Mouse (Mus musculus): Measurements from ENCODE around the gene Cdyl. TPM values are rescaled to one million over a fixed set of nuclear protein-coding genes. Genes with fewer than 3 reads are reported as not detected.
A peak's percentile ranks its signal among the peaks of the same experiment; 100 is the strongest.

The Cdyl gene
- polyA plus RNA-seq, 1 experiment from 2014 or later, result 15.7 TPM

GRCm38 (mm10) chr13:35880555-35881046 is 221.0 kb downstream of the Cdyl start:
- H3K4me1 ChIP-seq, result peaks cover 9% of the 10 kb centered on the region; the same call in 1 of the 2 replicates
- no peaks in the 10 kb centered on the region for H3K27me3 ChIP-seq (ENCODE audit: insufficient read depth, poor library complexity, severe bottlenecking)
- no peaks in the 10 kb centered on the region for H3K9me3 ChIP-seq
- H3K4me3 ChIP-seq, result no peak overlapping the region
- DNase-seq (ENCODE audit: low spot score), result no peak
- H3K27ac ChIP-seq, result no peak overlapping the region
- no peaks in the 10 kb centered on the region for H3K36me3 ChIP-seq
- WGBS, result 74% methylated on average over 6 of the region's 6 CpGs

- no peaks in the 10 kb centered on the region for H3K27me3 ChIP-seq (ENCODE audit: insufficient read depth, poor library complexity, severe bottlenecking)
- H3K36me3 ChIP-seq, result no peaks in the 10 kb centered on the region
- H3K4me1 ChIP-seq, result peaks cover 5% of the 10 kb centered on the region; the same call in 1 of the 2 replicates
- H3K9me3 ChIP-seq, result no peaks in the 10 kb centered on the region
- H3K27ac ChIP-seq, result no peak overlapping the region
- no peak overlapping the region for H3K4me3 ChIP-seq
- 31% methylated on average over 15 of the region's 15 CpGs for WGBS
- DNase-seq (ENCODE audit: low spot score), result no peak
Observed at GRCm38 (mm10) chr13:35886121-35886725, 226.6 kb downstream of the Cdyl start.

- no peak overlapping the region for H3K4me3 ChIP-seq
- H3K27me3 ChIP-seq (ENCODE audit: insufficient read depth, poor library complexity, severe bottlenecking), result no peaks in the 10 kb centered on the region
- H3K9me3 ChIP-seq, result no peaks in the 10 kb centered on the region
- no peak for DNase-seq (ENCODE audit: low spot score)
- H3K4me1 ChIP-seq, result no peaks in the 10 kb centered on the region
- H3K36me3 ChIP-seq, result peaks cover 12% of the 10 kb centered on the region
- H3K27ac ChIP-seq, result no peak overlapping the region
- 78% methylated on average over 3 of the region's 3 CpGs for WGBS
Observed at GRCm38 (mm10) chr13:35892866-35893265, 233.2 kb downstream of the Cdyl start.

- DNase-seq (ENCODE audit: low spot score), result no peak
Observed at GRCm38 (mm10) chr13:35905378-35905777, 245.7 kb downstream of the Cdyl start.

GRCm38 (mm10) chr13:35905879-35906481 is 246.3 kb downstream of the Cdyl start, which contains the start of gene Rpp40:
Gene Rpp40 (minus strand): TSS chr13:35906359.
- peak within 1 kb of the TSS; percentile 75 for H3K27ac ChIP-seq
- no peaks in the 10 kb centered on the region for H3K4me1 ChIP-seq
- no peaks in the 10 kb centered on the region for H3K27me3 ChIP-seq (ENCODE audit: insufficient read depth, poor library complexity, severe bottlenecking)
- H3K4me3 ChIP-seq, result peak within 1 kb of the TSS; percentile 67
- peak; percentile 96 for DNase-seq (ENCODE audit: low spot score)
- WGBS, result under 1% methylated on average over 35 of the region's 35 CpGs
- H3K9me3 ChIP-seq, result no peaks in the 10 kb centered on the region
- no peaks in the 10 kb centered on the region for H3K36me3 ChIP-seq

More at GRCm38 (mm10) chr13:35905378-35905777, 245.7 kb downstream of the Cdyl start:
- Histone ChIP-seq H3K4me3 (peak overlapping the region; percentile 67), H3K27me3 (ENCODE audit: insufficient read depth, poor library complexity, severe bottlenecking) (no peaks in the 10 kb centered on the region), H3K4me1 (no peaks in the 10 kb centered on the region), H3K27ac (peak overlapping the region; percentile 75), H3K36me3 (no peaks in the 10 kb centered on the region), H3K9me3 (no peaks in the 10 kb centered on the region)
- WGBS, result under 1% methylated on average over 13 of the region's 13 CpGs

GRCm38 (mm10) chr13:35911476-35911875 is 251.8 kb downstream of the Cdyl start:
- H3K9me3 ChIP-seq, result 0 out of 2 replicates have a peak, but pooled peaks cover 2% of the 10 kb centered on the region
- no peaks in the 10 kb centered on the region for H3K4me1 ChIP-seq
- 69% methylated on average over 1 of the region's 1 CpGs for WGBS
- H3K36me3 ChIP-seq, result no peaks in the 10 kb centered on the region
- H3K4me3 ChIP-seq, result no peak overlapping the region
- DNase-seq (ENCODE audit: low spot score), result no peak
- H3K27ac ChIP-seq, result no peak overlapping the region
- H3K27me3 ChIP-seq (ENCODE audit: insufficient read depth, poor library complexity, severe bottlenecking), result no peaks in the 10 kb centered on the region

Other genes starting within 250 kb of the Cdyl start
- gene Rpp40, start 246.5 kb downstream of the Cdyl start, polyA plus RNA-seq (2016; fragmentation: Nextera tagmentation; extraction: Ambion mirVana), result 16.6 and 21.9 TPM in 2 replicates